Mouse (Mus musculus) WW6 (cell line): ENCODE measurements around the gene Ypel3.

Source experiments
- DNase-seq: peaks from one replicate; pipeline ENCODE4 v3.0.0-alpha.2; 2013; ENCODE audit warnings: low read depth, low spot score

Ypel3 gene

GRCm38 (mm10) chr7:126809723-126810369 is 33.1 kb downstream of the Ypel3 start:
- no peak for DNase-seq

GRCm38 (mm10) chr7:126815726-126816222 is 39.0 kb downstream of the Ypel3 start:
- DNase-seq = no peak

- DNase-seq = no peak
Measured at GRCm38 (mm10) chr7:126816494-126816893, 39.7 kb downstream of the Ypel3 start.

- no peak for DNase-seq
Measured at GRCm38 (mm10) chr7:126817595-126817994, 40.8 kb downstream of the Ypel3 start.

- DNase-seq = no peak
Measured at GRCm38 (mm10) chr7:126818818-126819217, 42.1 kb downstream of the Ypel3 start.

- peak; percentile 56 for DNase-seq
Measured at GRCm38 (mm10) chr7:126821835-126822511, 45.2 kb downstream of the Ypel3 start.

GRCm38 (mm10) chr7:126822741-126823140 is 46.0 kb downstream of the Ypel3 start:
- no peak for DNase-seq

GRCm38 (mm10) chr7:126823202-126823711 is 46.5 kb downstream of the Ypel3 start:
- no peak for DNase-seq

GRCm38 (mm10) chr7:126823940-126824339 is 47.2 kb downstream of the Ypel3 start:
- no peak for DNase-seq

GRCm38 (mm10) chr7:126825403-126825802 is 48.6 kb downstream of the Ypel3 start:
- DNase-seq = no peak

GRCm38 (mm10) chr7:126825952-126826351 is 49.2 kb downstream of the Ypel3 start:
- no peak for DNase-seq
